Mouse (Mus musculus): ENCODE measurements around the gene Ercc2. TPM values are rescaled to one million over a fixed set of nuclear protein-coding genes. Genes with fewer than 3 reads are reported as not detected.
A peak's percentile ranks its signal among the peaks of the same experiment; 100 is the strongest.

The Ercc2 gene
- polyA plus RNA-seq, 1 experiment from 2014 or later: 17.6 TPM

DNA sequence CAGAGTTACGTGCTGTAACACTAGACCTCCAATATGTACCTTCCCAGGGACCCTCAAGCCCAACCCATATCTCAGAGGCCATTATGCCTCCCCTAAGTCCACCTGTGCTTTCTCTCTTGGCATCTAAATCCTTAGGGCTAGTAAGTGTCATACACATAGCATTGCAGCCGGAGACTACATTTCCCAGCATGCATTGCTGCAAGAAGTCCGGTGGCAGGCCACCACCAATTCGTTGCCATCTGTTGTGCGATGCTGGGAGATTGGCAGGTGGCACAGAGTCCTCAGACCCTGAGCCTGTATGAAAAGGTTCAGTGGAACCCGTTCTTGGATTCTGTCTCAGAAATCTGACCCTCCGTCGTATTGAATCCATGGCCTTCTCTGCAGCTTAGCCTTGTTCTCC is 47.9 kb downstream of the Ercc2 start:
- H3K9ac ChIP-seq (ENCODE audit: low read depth, low read length): no peak overlapping the region
- H3K4me1 ChIP-seq (ENCODE audit: control insufficient read depth, insufficient read depth, low read length): no peaks in the 10 kb centered on the region
- WGBS: 74% methylated on average over 8 of the region's 8 CpGs
- no peaks in the 10 kb centered on the region for H3K9me3 ChIP-seq (ENCODE audit: control insufficient read depth, low read length)
- H3K4me3 ChIP-seq (ENCODE audit: low read length): no peak overlapping the region
- no peak overlapping the region for H3K4me2 ChIP-seq (ENCODE audit: low read depth, low read length)
- no peak for ATAC-seq
- no peaks in the 10 kb centered on the region for H3K27me3 ChIP-seq (replicated peaks; ENCODE audit: control insufficient read depth, insufficient read depth, low read length)
- no peak overlapping the region for H3K27ac ChIP-seq (ENCODE audit: low read length)
- H3K36me3 ChIP-seq (ENCODE audit: control insufficient read depth, insufficient read depth, low read length): peaks cover 40% of the 10 kb centered on the region

DNA sequence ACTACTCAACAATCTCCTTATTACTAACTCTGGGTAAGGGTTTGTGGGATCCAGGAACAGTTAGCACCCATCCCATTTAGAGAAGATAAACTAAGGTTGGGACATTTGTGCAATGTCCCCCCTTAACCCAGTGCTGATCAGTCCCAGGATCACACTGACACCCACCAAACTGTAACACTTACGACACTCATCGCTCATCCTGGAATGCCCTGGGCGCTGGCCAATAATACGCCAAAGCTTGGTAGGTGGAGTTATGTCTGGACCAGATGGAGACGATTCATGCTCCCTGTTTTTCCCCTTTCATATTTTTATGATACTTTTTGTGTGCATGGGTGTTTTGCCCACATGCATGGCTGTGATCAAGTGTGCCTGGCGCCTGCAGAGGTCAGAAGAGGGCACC is 48.6 kb downstream of the Ercc2 start:
- no peak overlapping the region for H3K27ac ChIP-seq (ENCODE audit: low read length)
- no peak overlapping the region for H3K4me3 ChIP-seq (ENCODE audit: low read length)
- H3K36me3 ChIP-seq (ENCODE audit: control insufficient read depth, insufficient read depth, low read length): peaks cover 37% of the 10 kb centered on the region
- no peak overlapping the region for H3K4me2 ChIP-seq (ENCODE audit: low read depth, low read length)
- H3K27me3 ChIP-seq (replicated peaks; ENCODE audit: control insufficient read depth, insufficient read depth, low read length): no peaks in the 10 kb centered on the region
- no peak overlapping the region for H3K9ac ChIP-seq (ENCODE audit: low read depth, low read length)
- WGBS: 86% methylated on average over 6 of the region's 6 CpGs
- H3K9me3 ChIP-seq (ENCODE audit: control insufficient read depth, low read length): no peaks in the 10 kb centered on the region
- no peak for ATAC-seq
- H3K4me1 ChIP-seq (ENCODE audit: control insufficient read depth, insufficient read depth, low read length): no peaks in the 10 kb centered on the region

DNA sequence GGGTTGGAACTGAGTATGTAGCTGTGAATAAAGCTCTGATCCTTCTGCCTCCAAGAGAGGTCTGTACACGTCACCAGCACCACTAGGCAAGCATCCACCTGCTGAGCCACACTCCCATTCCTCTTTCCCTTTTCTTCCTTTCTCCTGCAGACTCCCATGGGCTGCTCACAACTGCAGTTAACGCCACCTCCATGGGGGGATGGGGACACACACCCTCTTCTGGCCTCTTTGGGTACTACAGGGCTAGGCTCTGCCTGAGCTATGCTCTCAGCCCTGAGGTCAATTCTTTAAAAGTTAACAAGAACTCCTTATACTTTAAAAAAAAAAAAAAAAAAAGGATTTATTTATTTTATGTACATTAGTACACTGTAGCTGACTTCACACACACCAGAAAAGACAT is 50.7 kb downstream of the Ercc2 start:
- H3K36me3 ChIP-seq (ENCODE audit: control insufficient read depth, insufficient read depth, low read length): peaks cover 37% of the 10 kb centered on the region
- no peaks in the 10 kb centered on the region for H3K27me3 ChIP-seq (replicated peaks; ENCODE audit: control insufficient read depth, insufficient read depth, low read length)
- H3K4me2 ChIP-seq (ENCODE audit: low read depth, low read length): no peak overlapping the region
- H3K4me1 ChIP-seq (ENCODE audit: control insufficient read depth, insufficient read depth, low read length): no peaks in the 10 kb centered on the region
- H3K9me3 ChIP-seq (ENCODE audit: control insufficient read depth, low read length): no peaks in the 10 kb centered on the region
- ATAC-seq: no peak
- H3K9ac ChIP-seq (ENCODE audit: low read depth, low read length): no peak overlapping the region
- H3K27ac ChIP-seq (ENCODE audit: low read length): no peak overlapping the region
- H3K4me3 ChIP-seq (ENCODE audit: low read length): no peak overlapping the region
- 92% methylated on average over 2 of the region's 2 CpGs for WGBS

DNA sequence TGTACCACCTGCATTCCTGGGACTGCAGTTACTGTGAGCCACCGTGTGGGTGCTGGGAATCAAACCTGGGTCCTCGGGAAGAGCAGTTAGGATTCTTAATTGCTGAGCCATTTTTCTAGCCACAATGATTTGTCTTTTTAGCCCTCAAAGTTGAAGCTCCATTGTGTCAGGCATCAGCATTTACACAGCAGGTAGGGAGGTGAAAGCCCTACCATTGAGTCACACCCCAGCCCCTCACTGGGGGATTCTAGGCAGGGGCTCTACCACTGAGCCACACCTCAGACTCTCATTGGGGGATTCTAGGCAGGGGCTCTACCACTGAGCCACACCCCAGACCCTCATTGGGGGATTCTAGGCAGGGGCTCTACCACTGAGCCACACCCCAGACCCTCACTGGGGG is 54.5 kb downstream of the Ercc2 start:
- Histone ChIP-seq H3K4me1 (ENCODE audit: control insufficient read depth, insufficient read depth, low read length) (no peaks in the 10 kb centered on the region), H3K36me3 (ENCODE audit: control insufficient read depth, insufficient read depth, low read length) (peaks cover 36% of the 10 kb centered on the region), H3K27me3 (replicated peaks; ENCODE audit: control insufficient read depth, insufficient read depth, low read length) (no peaks in the 10 kb centered on the region), H3K27ac (ENCODE audit: low read length) (no peak overlapping the region), H3K9ac (ENCODE audit: low read depth, low read length) (no peak overlapping the region), H3K4me2 (ENCODE audit: low read depth, low read length) (no peak overlapping the region), H3K4me3 (ENCODE audit: low read length) (no peak overlapping the region), H3K9me3 (ENCODE audit: control insufficient read depth, low read length) (no peaks in the 10 kb centered on the region)
- no peak for ATAC-seq
- WGBS: 98% methylated on average over 2 of the region's 2 CpGs

DNA sequence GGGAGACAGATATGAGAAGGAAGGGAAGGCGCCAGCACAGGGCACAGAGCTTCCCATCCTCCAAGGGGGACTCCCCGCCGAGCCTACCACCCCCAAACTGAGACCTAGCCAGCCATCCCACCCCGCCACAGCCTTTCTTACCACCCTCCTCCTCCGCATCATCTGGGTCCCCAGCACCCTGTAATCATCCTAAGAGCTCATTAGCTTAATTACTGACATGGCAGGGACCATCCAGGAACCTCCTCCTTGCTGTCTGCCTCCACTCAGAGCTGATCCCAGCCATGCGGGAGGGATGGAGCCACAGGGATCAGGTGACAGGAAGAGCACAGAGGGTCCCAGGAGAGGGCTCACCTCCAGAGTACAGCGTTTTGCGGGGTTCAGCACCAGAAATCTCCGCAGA is 55.2 kb downstream of the Ercc2 start:
- H3K9me3 ChIP-seq (ENCODE audit: control insufficient read depth, low read length): no peaks in the 10 kb centered on the region
- H3K4me2 ChIP-seq (ENCODE audit: low read depth, low read length): no peak overlapping the region
- no peak overlapping the region for H3K9ac ChIP-seq (ENCODE audit: low read depth, low read length)
- no peaks in the 10 kb centered on the region for H3K27me3 ChIP-seq (replicated peaks; ENCODE audit: control insufficient read depth, insufficient read depth, low read length)
- WGBS: 82% methylated on average over 9 of the region's 9 CpGs
- H3K4me1 ChIP-seq (ENCODE audit: control insufficient read depth, insufficient read depth, low read length): no peaks in the 10 kb centered on the region
- ATAC-seq: no peak
- H3K36me3 ChIP-seq (ENCODE audit: control insufficient read depth, insufficient read depth, low read length): peaks cover 29% of the 10 kb centered on the region
- H3K4me3 ChIP-seq (ENCODE audit: low read length): no peak overlapping the region
- H3K27ac ChIP-seq (ENCODE audit: low read length): no peak overlapping the region

GRCm38 (mm10) chr7:19441448-19442091 is 59.8 kb downstream of the Ercc2 start:
- Histone ChIP-seq H3K9me3 (ENCODE audit: control insufficient read depth, low read length) (no peaks in the 10 kb centered on the region), H3K27me3 (replicated peaks; ENCODE audit: control insufficient read depth, insufficient read depth, low read length) (no peaks in the 10 kb centered on the region), H3K4me2 (ENCODE audit: low read depth, low read length) (no peak overlapping the region), H3K27ac (ENCODE audit: low read length) (no peak overlapping the region), H3K36me3 (ENCODE audit: control insufficient read depth, insufficient read depth, low read length) (peaks cover 17% of the 10 kb centered on the region), H3K9ac (ENCODE audit: low read depth, low read length) (no peak overlapping the region), H3K4me3 (ENCODE audit: low read length) (no peak overlapping the region), H3K4me1 (ENCODE audit: control insufficient read depth, insufficient read depth, low read length) (no peaks in the 10 kb centered on the region)
- ATAC-seq: no peak
- WGBS: 81% methylated on average over 9 of the region's 9 CpGs

DNA sequence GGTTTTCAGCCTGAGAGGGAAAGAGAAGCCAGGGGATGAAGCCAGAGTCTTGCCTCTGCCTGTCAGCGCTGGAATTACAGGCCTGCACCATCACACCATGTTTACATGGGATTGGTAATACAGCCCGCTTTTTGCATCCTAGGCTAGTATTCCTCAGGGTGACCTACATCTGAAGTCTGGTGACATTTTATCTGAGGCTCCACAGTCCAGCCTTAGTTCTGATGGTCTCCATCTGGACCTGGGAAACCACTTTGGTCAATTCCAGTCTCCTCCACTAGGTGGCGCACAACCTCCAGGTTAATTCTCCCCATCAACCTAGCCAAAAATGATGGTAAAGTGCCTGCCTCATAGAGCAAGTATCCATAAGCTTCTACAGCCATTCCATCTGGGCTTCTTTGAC is 61.5 kb downstream of the Ercc2 start:
- 35% methylated on average over 3 of the region's 3 CpGs for WGBS
- Histone ChIP-seq H3K9me3 (ENCODE audit: control insufficient read depth, low read length) (no peaks in the 10 kb centered on the region), H3K36me3 (ENCODE audit: control insufficient read depth, insufficient read depth, low read length) (peaks cover 9% of the 10 kb centered on the region; the same call in 1 of the 2 replicates), H3K27ac (ENCODE audit: low read length) (no peak overlapping the region), H3K9ac (ENCODE audit: low read depth, low read length) (no peak overlapping the region), H3K4me3 (ENCODE audit: low read length) (no peak overlapping the region), H3K4me1 (ENCODE audit: control insufficient read depth, insufficient read depth, low read length) (no peaks in the 10 kb centered on the region), H3K4me2 (ENCODE audit: low read depth, low read length) (no peak overlapping the region), H3K27me3 (replicated peaks; ENCODE audit: control insufficient read depth, insufficient read depth, low read length) (no peaks in the 10 kb centered on the region)
- peak; percentile 37; the same call in 1 of the 2 replicates for ATAC-seq

GRCm38 (mm10) chr7:19444801-19445200 is 63.0 kb downstream of the Ercc2 start:
- H3K4me2 ChIP-seq (ENCODE audit: low read depth, low read length): no peak overlapping the region
- H3K27me3 ChIP-seq (replicated peaks; ENCODE audit: control insufficient read depth, insufficient read depth, low read length): no peaks in the 10 kb centered on the region
- H3K9ac ChIP-seq (ENCODE audit: low read depth, low read length): no peak overlapping the region
- 0 out of 2 replicates have a peak, but pooled peaks have one; percentile 19 for ATAC-seq
- H3K4me3 ChIP-seq (ENCODE audit: low read length): no peak overlapping the region
- H3K27ac ChIP-seq (ENCODE audit: low read length): no peak overlapping the region; the same call in 1 of the 2 replicates
- H3K9me3 ChIP-seq (ENCODE audit: control insufficient read depth, low read length): no peaks in the 10 kb centered on the region
- peaks cover 9% of the 10 kb centered on the region; the same call in 1 of the 2 replicates for H3K36me3 ChIP-seq (ENCODE audit: control insufficient read depth, insufficient read depth, low read length)
- WGBS: 82% methylated on average over 12 of the region's 12 CpGs
- no peaks in the 10 kb centered on the region for H3K4me1 ChIP-seq (ENCODE audit: control insufficient read depth, insufficient read depth, low read length)

All from intestine, embryonic 16.5 days (tissue).